Mouse (Mus musculus): Measurements from ENCODE around the gene Efcab1.

Efcab1 gene

GRCm38 (mm10) chr16:14906393-14907100 is at the start of gene Efcab1:
Gene Efcab1 (plus strand): TSS chr16:14906606.
- WGBS = 8% methylated on average over 15 of the region's 15 CpGs

GRCm38 (mm10) chr16:14884916-14885315 is 21.5 kb upstream of the Efcab1 start:
- 89% methylated on average over 2 of the region's 2 CpGs for WGBS

DNA sequence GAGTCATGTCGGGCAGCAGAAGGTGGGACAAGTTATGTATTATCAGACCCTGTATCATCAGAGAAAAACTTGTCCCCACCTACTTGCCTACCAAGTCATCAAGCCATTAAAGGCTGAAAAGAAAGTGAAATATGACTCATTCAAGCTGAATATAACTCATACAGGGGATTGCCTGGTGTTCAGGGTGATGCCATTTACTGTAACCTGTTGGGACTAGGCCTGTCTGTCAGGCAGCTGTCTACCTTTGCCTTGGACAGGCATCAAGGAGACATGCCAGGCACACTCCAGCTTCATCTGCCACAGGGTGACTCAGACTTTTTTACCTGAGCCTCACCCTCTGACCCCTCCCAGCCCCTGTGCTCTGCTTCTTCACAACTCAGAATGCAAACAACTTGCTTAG is 21.0 kb upstream of the Efcab1 start:
- WGBS = 74% methylated on average over 1 of the region's 1 CpGs

GRCm38 (mm10) chr16:14892492-14892891 is 13.9 kb upstream of the Efcab1 start:
- 70% methylated on average over 3 of the region's 3 CpGs for WGBS

GRCm38 (mm10) chr16:14893864-14894263 is 12.5 kb upstream of the Efcab1 start:
- 64% methylated on average over 4 of the region's 4 CpGs for WGBS

GRCm38 (mm10) chr16:14894713-14895112 is 11.7 kb upstream of the Efcab1 start:
- WGBS = 100% methylated on average over 1 of the region's 1 CpGs

GRCm38 (mm10) chr16:14895543-14895942 is 10.9 kb upstream of the Efcab1 start:
- 86% methylated on average over 2 of the region's 2 CpGs for WGBS

- 62% methylated on average over 3 of the region's 3 CpGs for WGBS
These were observed 24.3 kb downstream of the Efcab1 start for GRCm38 (mm10) chr16:14930711-14931110.

DNA sequence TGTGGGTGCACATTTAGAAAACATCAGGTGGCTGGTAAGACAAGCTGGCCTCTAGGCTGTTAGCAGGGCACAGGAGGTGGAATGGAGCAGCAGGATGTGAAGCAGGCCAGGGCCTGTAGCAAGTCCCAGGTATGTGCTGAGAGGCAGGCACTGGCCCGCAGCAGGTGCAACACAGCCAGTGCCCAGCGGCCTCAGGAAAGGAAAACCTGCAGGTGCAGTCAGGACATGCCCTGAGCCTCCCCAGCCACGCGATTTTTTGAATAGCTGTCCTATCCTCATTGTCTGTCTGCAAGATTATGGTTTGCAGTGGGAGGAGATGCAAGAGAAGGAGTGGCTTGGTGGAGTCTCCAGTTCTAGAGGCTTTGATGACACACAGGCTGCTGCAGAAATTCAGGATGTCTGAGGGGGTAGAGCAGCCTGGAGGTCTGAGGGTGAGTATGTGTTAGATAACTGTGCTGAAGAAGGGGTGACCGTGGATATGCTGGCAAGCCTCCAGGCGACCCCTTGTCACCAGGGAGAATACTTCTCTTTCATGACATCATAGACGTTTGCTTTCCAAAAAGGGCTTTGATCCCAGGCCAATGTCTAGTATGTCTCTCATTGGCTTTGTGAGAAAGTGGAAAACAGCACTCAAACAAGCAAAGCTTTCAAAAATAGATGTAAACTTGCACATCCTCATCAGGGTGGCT is 30.2 kb downstream of the Efcab1 start:
- 57% methylated on average over 7 of the region's 7 CpGs for WGBS

DNA sequence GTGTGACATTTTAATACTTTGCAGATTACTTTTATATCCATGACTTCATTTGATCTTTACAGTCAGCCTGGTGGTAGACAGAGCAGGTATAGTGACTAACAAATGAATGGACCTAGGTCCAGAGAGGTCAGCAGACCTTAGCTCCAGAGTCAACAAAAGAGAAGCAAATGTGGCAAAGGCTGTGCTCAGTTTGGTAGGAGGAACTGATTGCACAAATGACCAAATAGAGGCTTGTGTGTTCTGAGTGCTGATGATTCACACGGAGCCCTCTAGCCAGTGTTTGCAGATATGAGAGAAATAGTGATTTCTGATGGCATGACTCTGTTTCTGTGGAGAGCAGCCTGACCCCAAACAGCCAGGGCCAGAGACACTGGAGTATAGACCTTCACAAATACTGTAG is 33.1 kb downstream of the Efcab1 start:
- 80% methylated on average over 1 of the region's 1 CpGs for WGBS

DNA sequence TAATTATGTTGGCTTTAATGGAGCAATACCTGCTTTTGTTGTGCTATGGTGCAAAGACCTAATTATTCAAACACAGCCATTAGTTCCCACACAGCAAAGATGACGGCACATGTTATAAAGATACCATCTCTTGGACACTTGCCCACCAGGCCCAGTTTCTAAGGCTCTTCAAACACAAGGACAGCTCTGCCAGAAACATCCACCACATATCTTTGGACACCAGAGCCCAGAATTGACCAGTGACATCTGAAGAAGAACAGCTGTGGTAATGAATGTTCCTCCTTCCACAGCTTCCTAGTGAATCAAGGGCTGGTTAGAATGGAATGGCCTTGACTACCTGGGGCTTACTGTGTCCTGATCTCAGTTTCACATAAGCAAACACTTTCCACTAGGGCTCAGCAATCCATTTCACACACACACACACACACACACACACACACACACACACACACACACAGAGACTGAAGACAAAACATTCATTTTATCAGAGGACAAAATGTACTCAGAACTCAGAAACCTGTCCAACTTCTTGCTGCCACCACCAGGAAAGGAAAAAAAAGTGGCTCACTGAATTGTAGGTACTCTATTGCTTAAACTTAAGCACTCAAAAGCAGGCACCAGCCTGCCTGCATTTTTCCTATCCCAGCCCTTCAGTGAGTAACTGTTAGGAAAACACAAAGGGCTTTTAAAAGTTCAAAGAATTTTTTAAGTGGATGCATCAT is 33.7 kb downstream of the Efcab1 start:
- WGBS = 50% methylated on average over 1 of the region's 1 CpGs

DNA sequence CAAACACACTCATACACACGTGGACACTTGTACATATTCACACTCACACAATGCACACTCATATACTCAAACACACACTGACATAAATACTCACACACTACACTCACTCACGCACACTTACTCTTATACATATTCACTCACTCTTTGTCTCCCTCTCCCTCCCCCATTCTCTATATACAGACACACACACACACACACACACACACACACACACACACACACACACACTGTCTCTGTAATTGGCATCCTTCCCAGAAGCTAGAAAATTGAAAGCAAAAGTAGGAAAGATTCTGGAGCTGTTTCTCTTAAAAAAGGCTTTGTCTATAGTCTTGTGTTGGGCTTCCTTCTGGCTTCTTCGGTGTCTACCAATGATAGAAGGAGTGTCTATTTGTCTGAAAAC is 34.5 kb downstream of the Efcab1 start:
- WGBS = 18% methylated on average over 3 of the region's 3 CpGs

GRCm38 (mm10) chr16:14943530-14943929 is 37.1 kb downstream of the Efcab1 start:
- WGBS = 89% methylated on average over 2 of the region's 2 CpGs

DNA sequence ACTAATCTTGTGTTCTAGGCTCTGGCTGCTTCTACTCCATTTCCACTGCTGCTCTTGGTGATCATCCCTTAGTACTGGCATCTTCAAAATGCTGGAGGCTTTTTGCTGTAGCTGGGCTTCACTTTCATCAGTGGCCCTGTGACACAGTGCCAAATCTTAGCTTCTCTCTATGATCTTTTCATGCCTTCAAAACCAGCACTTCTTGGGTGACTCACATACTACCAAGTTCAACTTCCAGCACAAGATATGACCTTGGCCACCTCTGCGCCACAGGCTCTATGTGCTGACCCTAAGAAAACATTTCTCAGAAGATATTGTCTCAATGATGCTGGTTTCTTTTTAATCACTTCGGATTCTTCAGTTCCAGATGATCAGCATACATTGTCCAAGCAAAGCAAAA is 41.2 kb downstream of the Efcab1 start:
- WGBS = 93% methylated on average over 2 of the region's 2 CpGs

GRCm38 (mm10) chr16:14951894-14952293 is 45.5 kb downstream of the Efcab1 start:
- WGBS = 88% methylated on average over 2 of the region's 2 CpGs

GRCm38 (mm10) chr16:14959743-14960142 is 53.3 kb downstream of the Efcab1 start:
- WGBS = 95% methylated on average over 8 of the region's 8 CpGs

DNA sequence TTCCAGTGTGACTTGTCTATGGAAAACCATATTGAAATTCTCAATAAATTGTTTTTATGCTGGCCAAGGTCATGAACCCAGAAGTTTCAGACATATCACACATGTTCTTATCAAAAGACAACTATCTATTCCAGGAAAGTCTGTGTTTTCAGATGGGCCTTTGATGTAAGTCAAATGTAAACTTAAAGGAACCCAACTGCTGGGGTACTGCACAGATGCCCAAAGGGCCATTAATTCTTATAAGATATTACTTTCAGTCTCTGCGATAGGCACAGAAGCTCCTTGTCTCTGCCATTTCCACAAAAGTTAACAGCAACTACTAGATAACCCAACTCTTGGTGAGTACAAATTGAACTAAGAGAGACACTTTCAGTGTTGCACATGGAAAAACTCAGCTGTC is 67.3 kb downstream of the Efcab1 start:
- 91% methylated on average over 1 of the region's 1 CpGs for WGBS

- 71% methylated on average over 2 of the region's 2 CpGs for WGBS
These were observed 72.8 kb downstream of the Efcab1 start for GRCm38 (mm10) chr16:14979228-14979627.

- WGBS = 66% methylated on average over 6 of the region's 6 CpGs
These were observed 83.3 kb downstream of the Efcab1 start for GRCm38 (mm10) chr16:14989614-14990268.

DNA sequence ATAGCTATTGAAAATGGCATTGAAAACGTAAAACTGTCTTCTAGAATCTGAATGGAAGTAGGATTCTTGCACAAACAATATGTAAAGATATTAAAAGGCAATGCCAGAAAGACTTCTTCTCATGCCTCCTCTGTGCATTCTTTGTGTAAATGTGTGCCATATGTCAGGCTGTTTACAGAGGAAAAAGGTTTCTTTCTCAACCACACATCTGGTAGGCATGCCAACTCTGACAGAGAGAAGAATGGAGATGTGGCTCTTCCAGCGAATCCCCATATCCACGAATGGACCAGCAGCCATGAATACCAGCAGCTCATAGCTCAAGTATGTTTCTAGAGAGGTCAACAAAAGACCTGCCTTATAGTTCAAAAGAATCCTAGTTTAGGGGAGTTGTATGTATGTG is 84.6 kb downstream of the Efcab1 start:
- 78% methylated on average over 3 of the region's 3 CpGs for WGBS

DNA sequence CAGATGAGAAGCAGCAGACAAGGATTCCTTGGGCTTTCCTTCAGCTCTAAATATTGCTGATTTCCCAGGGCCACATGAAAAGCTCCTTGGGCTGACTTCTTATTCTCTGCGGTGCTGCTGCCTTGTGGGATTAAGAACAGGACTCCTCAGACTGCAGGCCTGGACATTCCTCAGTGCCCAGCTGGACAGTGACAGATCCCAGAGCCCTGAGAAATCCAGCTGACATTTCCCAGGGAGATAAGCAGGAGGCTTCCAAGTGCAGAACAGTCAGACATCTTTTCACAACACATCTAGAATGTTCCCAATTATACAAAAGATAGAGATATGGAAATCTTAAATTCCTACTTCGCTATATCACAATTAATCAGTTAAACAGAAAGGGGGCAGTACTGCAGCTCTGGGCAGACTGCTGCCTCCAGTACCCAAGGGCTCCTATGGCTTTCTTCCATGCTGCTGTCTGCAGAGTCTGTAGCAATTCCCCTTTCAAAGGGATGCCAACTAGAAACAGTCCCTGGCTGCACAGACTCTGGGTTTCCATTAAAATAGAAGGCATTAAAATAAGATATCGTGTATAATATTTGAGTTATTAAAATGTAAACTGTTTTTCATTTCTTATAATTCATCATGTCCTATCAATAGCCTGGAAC is 86.2 kb downstream of the Efcab1 start:
- 71% methylated on average over 3 of the region's 3 CpGs for WGBS

DNA sequence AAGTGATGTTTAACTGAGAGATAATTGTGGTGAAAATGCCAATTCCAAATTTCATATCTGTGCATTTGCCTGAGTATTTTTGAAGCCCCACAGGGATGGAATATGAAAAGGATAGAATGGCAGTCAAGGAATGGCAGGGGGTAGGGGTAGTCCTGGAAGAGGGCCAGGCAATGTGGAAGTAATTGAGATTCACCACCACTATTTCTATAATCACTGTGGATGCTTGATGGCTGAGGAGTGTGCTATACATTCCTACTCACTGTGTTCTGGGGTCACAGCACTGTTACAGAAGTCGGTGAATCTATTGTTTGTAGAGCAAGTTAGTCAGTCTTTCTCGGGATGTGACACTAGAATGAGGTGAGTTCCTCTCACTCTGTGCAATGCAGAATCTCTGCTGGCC is 108.3 kb downstream of the Efcab1 start:
- WGBS = 82% methylated on average over 2 of the region's 2 CpGs
